Mouse (Mus musculus) T-helper 1 cell (primary cell): ENCODE results near the gene Foxm1.
"Not testable (repeated sequence)": the region's sequence is repeated elsewhere in the genome, so short reads cannot be mapped to it uniquely, and the experiment has no call there.

Experiments
- in situ Hi-C: fragments of 300-600 bp; cut with MboI, MseI; formaldehyde crosslinking; loops from one replicate; pipeline ENCODE4 v1.15.1; 2025; ENCODE audit warnings: high pct_unique_total_duplicates

Foxm1 gene

GRCm38 (mm10) chr6:128375192-128375591, 12.4 kb downstream of the Foxm1 start, which contains the start of the genes Tex52 and Gm44596:
TSS of gene Tex52 (plus strand) at chr6:128375456.
TSS of gene Gm44596 (plus strand) at chr6:128375503.
- in situ Hi-C loops, result loop anchor here (10.0 kb wide), 1 partner anchor 1100 kb away; no protein-coding TSS in a partner anchor

- in situ Hi-C loops, result loop anchor here (10.0 kb wide), 1 partner anchor 1102 kb away; no protein-coding TSS in a partner anchor
Observed at GRCm38 (mm10) chr6:128376371-128377085, 13.8 kb downstream of the Foxm1 start.

DNA sequence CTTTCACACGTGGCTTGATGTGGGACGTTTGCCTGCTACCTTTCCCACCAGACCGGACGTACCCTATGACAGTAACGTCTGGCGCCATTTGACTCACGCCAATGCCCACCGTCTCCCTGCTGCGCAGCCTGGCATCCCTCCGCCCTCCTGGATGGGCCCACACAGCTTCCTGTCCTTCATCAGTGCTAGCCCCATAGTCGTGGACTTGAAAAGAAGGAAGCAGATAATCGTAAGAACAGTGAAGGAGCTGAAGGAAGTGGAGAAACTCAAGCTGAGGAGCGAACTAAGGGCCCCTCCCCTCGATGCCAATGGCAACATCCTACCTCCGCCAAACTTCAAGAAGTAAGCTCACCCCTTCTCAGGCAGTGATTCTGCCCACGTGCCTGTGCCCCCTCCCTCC, 16.9 kb downstream of the Foxm1 start:
- in situ Hi-C loops, result loop anchor here (10.0 kb wide), 1 partner anchor 1105 kb away; no protein-coding TSS in a partner anchor

- in situ Hi-C loops, result not testable (repeated sequence)
Observed at GRCm38 (mm10) chr6:128380594-128381167, 17.9 kb downstream of the Foxm1 start.

DNA sequence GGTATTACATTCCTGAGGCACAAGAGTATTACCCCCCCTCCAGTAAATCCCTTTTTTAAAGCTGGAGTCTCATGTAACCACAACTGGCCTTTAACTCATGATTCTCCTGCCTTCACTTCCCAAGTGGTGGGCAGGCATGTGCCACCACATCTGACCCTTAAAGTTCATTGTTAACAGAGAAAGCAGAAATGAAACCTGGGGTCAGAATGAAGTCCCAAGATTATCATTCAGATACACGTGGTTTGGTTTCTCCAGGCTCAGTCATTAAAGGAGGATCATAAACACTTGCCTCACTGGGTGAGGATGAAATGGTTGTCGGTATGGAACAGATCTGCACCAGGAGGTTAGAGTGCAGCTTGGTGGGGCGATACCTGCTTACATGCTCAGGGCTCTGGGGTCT, 18.5 kb downstream of the Foxm1 start:
- in situ Hi-C loops, result no loop called here

DNA sequence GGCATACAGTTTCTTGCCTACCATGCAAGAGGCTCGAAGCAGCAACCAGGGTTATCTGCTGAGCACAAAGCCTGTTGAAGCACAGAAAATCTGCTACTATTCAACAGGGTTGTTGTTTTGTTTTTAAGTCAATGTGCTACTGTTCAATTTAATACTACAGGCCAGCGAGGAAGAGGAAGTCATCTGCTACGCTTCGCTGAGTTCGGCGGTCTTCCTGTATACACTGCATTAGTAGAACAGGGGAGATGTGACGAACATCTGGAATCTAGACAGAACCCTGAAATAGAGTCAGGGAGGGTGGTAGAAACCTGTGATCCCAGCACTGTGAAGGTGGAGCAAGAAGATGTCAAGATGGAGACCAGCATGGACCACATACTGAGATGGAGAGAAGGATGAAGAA, 21.0 kb downstream of the Foxm1 start:
- in situ Hi-C loops, result no loop called here

- in situ Hi-C loops, result no loop called here
Observed at GRCm38 (mm10) chr6:128385026-128385425, 22.3 kb downstream of the Foxm1 start.

DNA sequence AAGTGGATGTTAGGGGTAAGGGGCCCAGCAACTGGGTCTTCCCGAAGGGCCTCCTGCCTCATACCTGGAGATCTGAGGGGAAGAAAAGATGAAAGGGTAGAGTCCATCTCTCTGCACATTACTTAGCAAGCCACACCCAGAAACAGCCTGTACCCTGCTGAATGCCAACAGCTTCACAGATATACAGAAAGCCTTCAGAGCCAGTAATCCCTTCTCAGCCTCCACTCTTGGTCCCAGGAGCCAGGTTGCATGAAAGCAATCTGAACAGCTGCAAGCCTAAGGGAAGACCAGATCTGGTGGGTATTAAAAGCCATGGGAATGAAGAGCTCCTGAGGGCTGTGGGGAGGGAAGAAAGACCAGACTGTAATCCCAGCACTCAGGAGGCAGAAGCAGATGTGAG, 26.4 kb downstream of the Foxm1 start:
- in situ Hi-C loops, result no loop called here

DNA sequence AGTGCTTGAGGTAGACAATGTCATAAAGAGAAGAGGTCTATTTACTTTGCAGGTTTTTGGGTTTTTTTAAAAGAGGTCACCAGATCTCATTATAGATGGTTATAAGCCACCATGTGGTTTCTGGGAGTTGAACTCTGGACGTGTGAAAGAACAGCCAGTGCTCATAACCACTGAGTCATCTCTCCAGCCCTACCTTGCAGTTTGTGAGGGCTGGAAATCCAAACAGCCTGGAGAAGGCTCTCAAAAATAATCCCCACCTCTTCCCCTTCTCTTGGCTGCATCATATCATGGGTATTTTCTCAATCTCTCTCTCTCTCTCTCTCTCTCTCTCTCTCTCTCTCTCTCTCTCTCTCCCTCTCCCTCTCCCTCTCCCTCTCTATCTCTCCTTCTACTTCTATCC, 27.9 kb downstream of the Foxm1 start:
- in situ Hi-C loops, result no loop called here

DNA sequence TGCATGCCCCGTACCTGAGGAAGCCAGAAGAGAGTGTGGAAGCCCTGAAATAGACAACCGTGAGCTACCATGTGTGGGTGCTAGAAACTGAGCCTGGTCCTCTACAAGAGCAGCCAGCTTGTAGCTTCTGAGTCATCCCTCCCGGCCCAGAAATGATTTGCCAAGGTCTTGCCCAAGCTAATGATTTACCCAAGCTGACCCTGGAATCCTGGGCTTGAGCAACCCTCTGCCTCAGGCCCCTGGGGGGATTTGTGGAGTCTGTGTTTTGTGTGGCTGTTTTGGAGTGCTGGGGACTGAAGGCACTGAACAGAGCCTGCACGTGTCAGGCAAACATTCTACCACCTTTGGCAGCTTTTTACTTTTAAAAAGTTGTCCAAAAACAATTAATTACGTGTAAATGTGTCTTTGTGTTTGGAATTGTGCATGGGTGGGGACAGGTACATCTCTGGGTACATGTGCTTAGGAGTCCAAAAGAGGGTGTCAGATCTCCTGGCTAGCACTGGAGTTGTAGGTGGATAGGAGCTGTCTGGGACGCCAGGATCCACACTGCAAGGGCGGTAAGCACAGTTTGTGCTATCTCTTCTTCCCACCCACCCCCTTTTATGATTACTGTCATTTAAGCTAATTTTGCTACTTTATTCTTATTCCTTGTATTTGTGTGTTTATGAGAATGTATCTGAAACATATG, 35.0 kb downstream of the Foxm1 start:
- in situ Hi-C loops, result no loop called here

GRCm38 (mm10) chr6:128398996-128399395, 36.2 kb downstream of the Foxm1 start, which contains the start of gene Nrip2:
TSS of gene Nrip2 (plus strand) at chr6:128399296.
- in situ Hi-C loops, result no loop called here

GRCm38 (mm10) chr6:128399421-128400185, 36.8 kb downstream of the Foxm1 start:
- in situ Hi-C loops, result no loop called here

DNA sequence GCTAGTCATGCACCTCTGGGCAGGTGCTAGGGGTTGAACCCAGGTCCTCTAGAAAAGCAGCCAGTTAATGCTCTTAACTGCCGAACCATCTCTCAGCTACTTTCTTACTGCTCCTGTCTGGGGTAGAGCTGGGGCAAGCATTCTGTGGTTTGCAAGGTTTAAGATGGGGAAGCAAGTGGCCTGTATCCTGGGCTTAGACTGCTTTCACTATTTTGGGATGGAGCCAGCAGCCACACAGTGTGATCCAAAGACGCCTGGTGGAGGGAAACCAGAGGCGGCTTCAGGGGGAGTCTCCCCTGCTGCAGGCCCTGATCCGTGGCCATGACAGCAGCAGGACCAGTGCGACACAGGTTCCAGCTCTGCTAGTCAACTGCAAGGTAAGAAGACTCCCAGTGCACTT, 41.9 kb downstream of the Foxm1 start:
- in situ Hi-C loops, result loop anchor here (5.0 kb wide), 1 partner anchor 77 kb away; no protein-coding TSS in a partner anchor

GRCm38 (mm10) chr6:128408544-128409125, 45.9 kb downstream of the Foxm1 start:
- in situ Hi-C loops, result loop anchor here (5.0 kb wide), 1 partner anchor 81 kb away; no protein-coding TSS in a partner anchor

DNA sequence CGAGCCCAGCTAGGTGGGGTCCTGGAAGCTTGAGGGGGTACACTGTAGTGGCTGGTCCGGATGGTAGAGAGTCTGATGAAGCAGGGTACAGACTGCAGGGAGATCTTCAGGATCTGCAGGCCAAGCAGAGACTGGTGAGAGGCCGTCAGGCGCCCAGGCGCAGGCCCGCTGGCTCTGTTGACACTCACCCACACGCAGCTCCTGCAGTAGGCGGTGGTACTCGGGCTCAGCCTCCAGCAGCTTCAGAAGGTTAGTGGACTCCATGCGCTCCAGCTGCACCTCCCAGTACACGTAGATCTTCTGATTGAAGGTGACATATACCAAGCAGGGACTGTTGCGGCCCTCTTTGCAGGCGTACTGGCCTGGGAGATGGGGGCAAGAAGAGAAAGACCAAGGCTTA, 47.5 kb downstream of the Foxm1 start:
- in situ Hi-C loops, result no loop called here

GRCm38 (mm10) chr6:128411115-128411514, 48.3 kb downstream of the Foxm1 start:
- in situ Hi-C loops, result no loop called here

- in situ Hi-C loops, result no loop called here
Observed at GRCm38 (mm10) chr6:128416169-128416568, 53.4 kb downstream of the Foxm1 start.

DNA sequence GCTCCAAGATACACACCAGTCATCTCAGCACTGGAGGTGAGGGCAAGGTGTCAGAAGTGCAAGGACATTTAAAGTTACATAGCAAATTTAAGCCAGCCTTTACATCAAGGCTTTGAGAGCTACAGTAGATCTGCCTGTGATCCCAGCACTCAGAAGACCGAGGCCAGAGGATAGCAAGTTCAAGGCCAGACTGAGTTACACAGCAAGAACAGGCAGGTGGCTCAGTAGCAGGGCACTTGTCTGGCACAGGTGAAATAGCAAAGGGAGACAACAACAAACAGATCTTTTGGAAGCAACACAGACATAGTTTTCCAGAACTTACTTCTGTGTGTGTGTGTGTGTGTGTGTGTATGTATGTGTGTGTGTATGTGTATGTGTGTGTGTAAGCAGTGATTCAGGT, 55.3 kb downstream of the Foxm1 start:
- in situ Hi-C loops, result no loop called here

GRCm38 (mm10) chr6:128421036-128421435, 58.3 kb downstream of the Foxm1 start:
- in situ Hi-C loops, result no loop called here

GRCm38 (mm10) chr6:128421480-128421879, 58.7 kb downstream of the Foxm1 start:
- in situ Hi-C loops, result no loop called here
